Mouse (Mus musculus): ENCODE data around the gene Tm6sf1.

The Tm6sf1 gene

DNA sequence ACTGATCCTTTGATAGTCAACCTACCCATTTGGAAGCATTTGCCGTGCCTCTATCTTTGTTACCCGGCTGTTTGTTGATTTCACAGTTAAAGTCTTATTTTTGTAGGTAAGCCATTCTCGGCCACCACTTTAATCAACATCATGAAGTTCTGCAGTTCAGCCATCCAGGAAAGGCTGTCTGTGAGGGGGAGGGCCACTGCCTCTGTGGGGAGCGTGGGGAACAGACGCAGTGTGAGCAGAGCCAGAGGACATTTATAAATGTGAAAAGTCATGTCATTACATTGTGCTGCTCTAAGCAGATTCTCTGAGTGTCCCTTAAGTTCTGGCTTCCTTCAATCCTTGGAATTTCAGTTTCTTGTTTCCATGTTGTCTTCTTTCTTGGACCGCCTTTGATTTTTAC lies 8.6 kb upstream of the Tm6sf1 start:
- in situ Hi-C loops (cut with MboI, MseI) = no loop called here

DNA sequence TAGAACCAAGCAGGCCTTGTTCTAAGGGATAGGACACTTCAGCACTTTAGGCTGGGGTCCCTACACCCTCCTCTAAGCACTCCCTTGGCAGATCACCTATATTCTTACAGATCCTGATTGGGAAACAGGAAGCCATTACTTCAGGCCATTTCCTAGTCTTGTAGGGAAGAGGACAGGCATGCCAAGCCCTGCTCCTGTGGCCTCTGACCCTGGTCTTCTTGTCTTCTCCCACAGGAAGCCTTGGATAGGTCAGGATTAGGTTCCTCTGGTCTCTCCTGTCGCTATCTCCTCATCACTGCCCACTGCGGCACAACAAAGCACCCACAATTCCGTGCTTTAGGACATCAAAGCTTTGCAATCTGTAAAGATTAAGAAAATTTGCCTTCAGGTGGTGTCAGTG lies 7.1 kb upstream of the Tm6sf1 start:
- in situ Hi-C loops (cut with MboI, MseI) = no loop called here

DNA sequence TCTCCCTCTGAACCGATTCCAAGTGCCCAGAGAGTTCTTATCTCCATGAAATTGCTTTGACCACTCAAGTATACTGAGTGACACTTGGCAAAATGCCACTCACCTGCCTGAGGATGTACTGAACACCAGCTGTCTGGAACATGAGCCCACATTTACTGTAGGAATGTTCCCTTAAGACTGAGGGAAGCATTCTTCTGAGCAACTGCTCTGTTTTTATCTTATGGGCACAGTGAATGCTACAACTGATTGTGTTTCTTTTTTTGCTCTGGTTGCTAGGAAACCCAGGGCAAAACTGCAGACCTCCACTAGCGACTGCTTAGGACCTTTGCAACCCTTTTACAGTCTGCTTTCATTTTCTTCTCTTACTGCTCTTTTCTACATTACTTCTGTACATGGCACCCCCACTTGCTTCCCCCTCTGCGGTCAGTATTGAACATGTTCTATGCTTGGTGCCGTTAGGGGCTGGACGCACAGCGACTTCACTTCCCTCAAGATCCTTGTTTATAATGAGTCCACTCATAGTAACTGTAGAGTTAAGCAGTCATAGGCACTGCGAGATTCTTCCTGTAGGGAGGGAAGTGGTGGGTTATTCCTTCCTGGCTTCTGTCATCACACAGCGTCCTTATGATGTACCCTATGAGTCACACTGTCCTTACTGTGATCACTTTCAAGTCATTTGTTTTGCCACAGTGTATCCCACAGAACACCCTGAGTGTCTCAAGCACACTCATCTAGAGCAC lies 4.1 kb upstream of the Tm6sf1 start:
- in situ Hi-C loops (cut with MboI, MseI) = no loop called here

DNA sequence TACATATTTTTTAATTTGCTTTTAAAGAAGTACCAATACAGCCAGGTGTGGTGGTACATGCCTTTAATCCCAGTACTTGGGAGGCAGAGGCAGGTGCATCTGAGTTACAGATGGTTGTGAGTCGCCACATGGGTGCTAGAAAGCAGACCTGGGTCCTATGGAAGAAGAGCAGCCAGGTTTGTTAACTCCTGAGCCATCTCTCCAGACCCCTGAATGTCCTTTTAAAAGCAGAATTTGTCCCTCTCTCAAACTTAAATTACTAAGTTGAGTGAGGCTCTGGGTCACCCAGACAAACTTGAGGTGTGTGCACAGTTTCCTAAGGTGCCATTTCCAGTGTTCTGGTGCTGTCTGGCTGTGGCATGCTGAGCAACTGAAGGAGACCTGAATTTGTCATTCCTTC lies 3.1 kb upstream of the Tm6sf1 start, which contains the start of gene Gm10160:
Gene Gm10160, minus strand, starts transcription at position 101 of the 400 bp plus-strand sequence.
- in situ Hi-C loops (cut with MboI, MseI) = no loop called here

DNA sequence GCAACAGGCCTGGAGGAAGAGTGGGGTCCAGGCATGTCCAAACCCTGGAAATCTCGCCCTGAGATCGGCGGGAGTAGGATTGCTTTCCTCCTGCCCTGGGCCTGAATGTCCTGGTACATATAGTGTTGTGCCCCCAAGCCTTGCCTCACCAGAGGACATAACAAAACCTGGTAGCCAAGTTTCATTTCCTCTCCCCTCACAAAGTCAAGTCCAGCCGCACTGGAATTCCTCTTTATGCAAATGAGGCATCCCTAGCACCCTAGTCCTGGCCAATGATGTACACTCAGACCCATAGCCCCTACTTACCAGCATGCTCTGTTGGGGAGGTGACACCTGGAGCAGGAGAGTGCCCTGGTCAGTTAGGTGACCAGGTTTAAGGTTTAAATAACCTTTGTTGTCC lies 2.6 kb upstream of the Tm6sf1 start:
- in situ Hi-C loops (cut with MboI, MseI) = no loop called here

DNA sequence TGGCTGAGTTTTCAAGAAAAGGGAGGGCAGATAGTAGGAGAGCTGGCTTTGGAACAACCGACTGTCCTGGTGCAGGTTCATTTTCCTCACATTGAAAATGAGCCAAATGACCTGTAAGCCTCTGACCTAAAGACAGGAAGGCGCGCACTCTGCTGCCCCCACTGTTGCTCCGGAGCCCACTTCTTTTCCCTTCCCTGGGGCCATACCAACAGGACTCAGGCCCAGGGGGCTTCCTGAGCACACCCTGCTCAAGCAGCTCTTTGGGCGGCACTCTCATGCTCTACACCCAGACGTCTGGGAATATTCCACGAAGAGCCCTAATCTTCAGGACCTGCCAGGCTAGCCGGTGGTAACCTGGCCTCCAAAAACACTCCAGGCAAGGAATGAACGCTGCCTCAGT lies 565 bp upstream of the Tm6sf1 start:
- in situ Hi-C loops (cut with MboI, MseI) = no loop called here

DNA sequence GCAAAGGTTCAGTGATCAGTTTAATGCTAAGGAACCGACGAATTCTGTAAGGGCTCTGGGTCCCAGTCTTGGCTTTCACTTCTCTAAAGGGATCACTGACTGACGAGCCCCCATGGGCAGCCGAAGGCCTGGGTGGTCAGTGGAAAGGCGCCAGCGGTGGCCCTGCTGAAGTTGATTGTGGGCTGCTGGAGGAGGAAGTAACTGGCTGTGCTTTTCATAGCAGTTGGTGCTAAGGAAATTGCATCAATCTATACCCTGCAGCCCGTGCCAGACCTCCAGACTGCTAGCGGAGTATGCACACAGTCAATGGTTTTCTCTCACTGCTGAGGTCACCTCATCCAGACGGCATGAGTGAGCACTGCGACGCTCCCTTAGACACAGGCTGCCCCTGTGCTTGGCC lies 1.3 kb downstream of the Tm6sf1 start:
- in situ Hi-C loops (cut with MboI, MseI) = no loop called here

DNA sequence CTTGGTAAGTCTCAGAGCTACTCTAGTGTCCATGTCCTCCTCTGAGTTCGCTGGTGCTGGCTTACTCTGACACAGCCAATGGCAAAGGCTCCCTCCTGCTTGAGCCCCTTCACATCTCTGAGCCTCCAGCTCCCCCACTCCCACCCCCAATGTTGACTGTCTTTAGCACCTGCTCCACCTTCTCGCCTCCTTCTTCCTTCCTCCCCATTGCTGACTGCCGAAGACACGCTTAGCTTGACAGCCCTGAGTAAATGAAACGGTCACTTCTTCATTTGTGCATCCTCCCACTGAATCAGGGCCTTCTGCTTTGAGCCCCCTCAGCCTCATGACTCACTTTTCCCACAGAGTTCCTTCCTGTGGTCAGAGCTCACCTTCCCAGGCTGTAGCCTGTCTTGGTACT lies 2.2 kb downstream of the Tm6sf1 start:
- in situ Hi-C loops (cut with MboI, MseI) = no loop called here

DNA sequence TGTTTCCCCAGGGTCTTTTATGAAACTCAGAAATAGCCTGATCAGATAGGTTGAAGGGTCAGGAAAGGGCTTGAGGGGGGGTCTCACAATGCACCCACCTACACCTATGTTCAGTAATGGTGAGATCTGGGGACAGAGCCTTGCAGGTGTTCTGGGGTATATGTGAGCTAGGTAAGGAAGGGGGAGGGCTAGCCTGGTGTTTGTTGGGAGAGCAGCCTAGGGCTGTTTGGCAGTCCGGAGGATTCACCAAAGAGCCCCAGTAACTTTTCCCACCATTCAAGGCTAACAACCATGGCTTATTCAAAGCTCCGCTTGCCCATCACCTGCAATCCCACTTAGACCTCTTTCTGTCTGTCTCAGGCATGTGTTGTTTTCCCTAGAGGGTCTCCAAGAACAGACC lies 2.7 kb downstream of the Tm6sf1 start:
- in situ Hi-C loops (cut with MboI, MseI) = no loop called here

DNA sequence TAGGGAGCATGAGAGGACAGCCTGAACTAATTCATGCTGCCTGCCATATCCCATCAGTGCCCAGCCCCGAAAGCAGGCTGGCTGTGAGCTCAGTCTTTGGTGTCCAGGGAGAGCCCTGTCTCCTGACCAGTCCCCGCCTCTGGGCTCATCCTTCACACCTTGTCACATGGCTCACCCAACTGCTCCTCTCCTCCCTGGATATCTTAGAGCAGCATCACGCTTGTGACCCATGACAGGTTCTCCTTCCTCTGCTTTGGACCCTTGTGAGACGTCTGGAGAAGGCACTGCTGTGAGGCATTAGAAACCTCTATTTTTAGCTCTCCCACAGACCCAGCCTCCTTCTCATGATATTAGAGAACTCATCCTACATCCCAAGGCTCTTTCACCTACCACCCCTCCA lies 3.1 kb downstream of the Tm6sf1 start:
- in situ Hi-C loops (cut with MboI, MseI) = no loop called here

DNA sequence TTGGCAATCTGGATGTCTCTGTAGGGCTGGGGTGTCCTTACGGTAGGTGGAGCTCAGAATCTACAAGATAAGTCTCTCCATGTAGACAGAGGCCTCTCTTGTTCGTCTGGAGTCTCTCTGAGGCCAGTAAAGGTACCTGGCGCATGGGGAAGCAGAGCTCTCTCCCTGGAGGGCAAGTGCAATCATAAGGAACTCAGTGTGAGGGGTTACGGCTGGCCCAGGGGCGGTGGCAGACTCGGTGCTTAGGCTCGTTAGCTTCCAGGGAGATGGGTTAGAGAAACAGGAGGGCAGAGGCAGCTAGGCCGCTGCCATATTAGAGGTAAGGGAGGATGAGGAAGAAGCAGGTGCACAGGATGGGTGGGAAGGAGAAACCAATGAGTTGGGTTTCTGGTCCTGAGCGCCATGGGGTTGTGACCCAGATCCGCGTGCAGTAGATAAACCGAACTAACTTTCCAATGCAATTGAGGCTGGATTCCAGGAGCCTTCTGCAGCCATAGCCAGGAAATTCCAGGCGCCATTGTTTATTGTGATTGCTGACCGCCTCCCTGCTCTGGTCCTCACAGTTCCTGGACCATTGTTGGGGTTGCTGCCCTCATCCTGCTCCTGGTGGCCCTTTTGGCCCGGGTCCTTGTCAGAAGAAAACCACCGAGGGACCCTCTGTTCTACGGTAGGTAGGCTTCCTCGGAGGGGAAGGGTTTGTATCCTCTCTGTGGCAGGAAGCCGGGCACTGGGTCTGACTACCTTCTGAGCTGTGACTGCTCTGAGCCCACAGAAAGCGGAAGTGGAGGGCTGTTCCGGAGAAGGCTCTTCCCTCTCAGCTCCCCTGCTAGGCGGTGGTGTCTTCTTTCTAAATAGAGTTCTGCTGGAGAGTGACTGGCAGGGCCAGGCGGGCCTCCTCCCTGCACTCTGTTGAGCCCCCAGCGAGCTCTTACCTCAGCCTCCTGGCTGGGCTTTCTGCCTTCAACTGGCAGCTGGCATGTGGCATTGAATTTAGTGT lies 4.1 kb downstream of the Tm6sf1 start:
- in situ Hi-C loops (cut with MboI, MseI) = no loop called here

DNA sequence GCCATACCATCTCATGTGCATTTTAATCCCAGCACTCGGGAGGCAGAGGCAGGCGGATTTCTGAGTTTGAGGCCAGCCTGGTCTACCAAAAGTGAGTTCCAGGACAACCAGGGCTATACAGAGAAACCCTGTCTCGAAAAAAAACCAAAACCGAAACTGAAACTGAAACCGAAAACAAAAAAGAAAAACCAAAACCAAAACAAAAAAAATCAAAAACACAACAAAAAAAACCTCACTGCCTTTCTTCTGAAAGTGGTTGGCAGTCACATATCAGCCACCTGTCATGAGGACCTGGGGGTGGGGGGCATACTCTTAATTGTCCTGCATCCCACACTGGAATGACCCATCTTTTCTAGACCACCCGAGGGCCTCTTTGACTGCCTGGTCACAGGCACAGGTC lies 5.8 kb downstream of the Tm6sf1 start:
- in situ Hi-C loops (cut with MboI, MseI) = no loop called here

DNA sequence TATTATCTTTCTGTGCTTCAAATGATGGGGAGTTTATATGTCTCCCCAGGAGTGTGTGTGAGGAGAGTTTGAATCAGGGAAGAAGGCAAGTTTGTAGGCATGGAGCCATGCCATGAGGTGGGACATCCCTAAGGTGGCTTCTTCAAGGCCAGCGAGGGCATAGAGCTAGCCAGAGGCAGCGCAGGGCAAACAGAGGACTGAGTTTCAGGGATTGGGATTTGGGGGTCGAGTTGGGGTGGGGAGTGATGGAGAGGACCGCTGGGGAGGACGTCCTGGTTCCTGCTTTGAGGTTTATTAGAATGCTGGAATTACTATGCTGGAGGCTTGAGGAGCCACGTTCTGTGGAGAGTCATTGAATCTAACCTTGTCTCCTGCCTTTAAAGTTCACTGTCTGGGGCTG lies 7.1 kb downstream of the Tm6sf1 start:
- in situ Hi-C loops (cut with MboI, MseI) = no loop called here

DNA sequence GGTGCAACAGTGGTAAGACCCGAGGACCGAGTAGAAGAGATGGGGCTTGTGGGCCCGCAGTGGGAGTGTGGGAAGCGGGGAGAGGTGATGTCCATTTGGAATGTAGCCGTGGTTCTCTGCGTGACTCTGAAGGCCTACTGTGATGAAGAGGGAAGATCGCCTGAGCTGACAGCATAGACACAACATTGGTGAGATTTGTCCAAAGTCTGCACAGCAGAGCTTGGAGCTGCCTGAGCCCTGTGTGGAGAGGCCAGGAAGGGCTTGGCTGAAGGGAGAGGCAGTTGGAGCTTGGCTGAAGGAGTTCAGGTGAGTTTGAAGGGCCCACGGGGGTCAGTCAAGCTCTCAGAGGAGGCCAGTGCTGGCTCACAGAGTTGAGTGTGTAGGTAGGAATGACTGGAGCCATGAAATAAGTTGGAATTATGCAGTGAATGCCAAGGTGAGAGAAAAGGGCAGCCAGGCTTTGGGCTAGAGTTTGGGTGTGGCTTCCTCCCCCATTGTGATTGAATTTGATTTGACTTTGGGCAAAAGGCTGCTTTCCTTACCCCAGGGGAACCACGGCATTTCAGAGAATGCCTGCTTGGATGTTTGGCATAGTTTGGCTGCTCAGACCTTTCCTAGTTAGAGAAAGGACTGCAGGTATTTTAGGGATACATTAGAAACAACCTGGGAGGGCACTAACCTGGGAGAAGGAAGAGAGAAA lies 8.6 kb downstream of the Tm6sf1 start:
- in situ Hi-C loops (cut with MboI, MseI) = no loop called here

DNA sequence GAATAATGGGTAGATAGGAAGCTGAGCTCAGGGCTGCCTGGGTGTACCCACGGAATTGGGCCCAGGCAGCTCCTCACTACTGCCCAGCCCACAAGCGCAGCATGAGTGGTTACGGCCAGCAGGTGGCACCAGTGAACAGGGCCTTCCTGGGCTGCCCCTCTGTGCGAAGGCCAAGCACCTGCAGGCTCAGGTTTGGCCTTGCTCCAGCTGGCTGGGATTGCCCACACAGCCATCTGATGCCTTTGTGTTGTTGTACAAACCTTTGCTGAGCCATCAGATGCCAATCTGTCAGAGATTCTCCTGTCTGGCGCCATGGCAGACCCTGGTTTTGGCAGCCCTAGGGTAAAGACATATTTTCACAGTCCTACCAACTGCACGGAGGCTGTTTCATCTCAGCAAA lies 9.4 kb downstream of the Tm6sf1 start:
- in situ Hi-C loops (cut with MboI, MseI) = no loop called here

DNA sequence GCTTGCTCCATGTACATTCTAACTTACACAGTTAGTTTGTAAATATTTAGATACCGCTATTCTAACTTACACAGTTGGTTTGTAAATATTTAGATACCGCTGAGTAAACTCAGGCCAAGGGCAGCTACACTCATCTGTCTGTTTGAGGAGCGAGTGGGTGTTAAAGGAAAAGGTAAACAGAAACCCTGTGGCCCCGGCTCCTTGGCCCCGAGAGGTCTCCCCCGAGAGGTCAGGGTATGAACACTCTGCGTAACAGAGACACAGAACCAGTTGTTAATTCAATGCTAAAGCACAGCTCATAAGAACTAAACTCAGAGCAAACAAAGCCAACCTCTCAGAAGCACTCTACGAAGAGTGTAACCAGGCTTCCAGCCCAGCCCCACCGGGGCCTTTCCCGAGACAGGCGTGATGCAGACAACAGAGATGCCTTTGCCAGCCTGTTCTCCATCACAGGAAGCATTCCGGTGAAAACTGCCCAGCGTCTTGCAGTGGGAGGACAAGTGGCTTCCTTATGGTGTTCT lies 13.8 kb downstream of the Tm6sf1 start:
- in situ Hi-C loops (cut with MboI, MseI) = no loop called here

DNA sequence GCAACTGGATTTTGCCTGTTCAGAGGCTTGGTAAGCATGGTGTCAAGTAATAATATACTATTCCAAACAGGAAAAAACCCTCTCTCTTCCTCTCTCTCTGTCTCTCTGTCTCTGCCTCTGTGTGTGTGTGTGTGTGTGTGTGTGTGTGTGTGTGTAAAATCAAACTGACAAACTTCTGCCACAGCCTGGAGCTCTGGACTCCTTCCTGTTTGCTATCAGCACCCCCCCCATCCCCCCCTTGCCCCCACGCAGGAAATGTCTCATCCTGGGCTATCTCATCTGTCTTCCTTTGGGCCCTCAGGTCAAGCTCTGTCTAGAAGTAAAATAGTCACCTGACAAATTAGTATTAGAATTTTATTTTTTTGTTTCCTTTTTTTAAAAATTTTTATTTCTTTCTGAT lies 15.0 kb downstream of the Tm6sf1 start:
- in situ Hi-C loops (cut with MboI, MseI) = no loop called here

DNA sequence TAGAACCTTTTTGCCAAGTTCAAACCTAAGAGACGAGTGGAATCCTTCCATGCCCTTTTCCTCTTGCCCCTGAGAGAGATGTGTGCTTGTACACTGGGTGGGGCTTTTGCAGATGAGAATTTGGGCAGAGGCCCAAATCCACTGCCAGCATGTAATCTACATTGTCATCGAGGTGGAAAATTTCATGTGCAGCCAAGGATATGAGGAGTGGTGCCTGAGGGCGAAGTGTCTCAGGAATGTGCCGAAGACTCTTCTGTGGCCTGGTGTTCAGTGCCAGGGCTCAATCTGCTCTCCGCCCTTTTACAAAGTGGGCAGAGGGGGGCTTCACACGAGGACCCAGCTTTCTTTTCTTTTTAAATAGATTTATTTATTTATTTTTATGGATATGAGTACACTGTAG lies 15.8 kb downstream of the Tm6sf1 start:
- in situ Hi-C loops (cut with MboI, MseI) = no loop called here

DNA sequence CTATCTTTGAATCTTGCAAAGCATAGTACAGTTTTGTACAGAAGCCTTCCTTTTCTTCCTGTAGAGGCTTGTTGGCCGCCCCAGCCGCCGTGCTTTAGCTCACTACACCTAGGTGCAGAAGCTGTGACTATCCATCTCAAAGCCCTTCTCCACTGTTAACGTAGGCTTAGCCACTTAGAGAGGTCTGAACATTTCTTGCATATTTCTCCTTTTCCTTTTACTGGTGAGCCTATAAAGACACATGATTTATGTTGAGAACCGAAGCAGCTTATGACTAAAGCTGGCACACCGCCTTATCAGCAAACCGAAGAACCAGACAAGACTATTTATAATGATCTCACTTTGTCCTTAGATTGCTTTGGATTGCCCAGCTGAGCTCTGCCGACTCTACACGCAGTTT lies 16.6 kb downstream of the Tm6sf1 start:
- in situ Hi-C loops (cut with MboI, MseI) = no loop called here

DNA sequence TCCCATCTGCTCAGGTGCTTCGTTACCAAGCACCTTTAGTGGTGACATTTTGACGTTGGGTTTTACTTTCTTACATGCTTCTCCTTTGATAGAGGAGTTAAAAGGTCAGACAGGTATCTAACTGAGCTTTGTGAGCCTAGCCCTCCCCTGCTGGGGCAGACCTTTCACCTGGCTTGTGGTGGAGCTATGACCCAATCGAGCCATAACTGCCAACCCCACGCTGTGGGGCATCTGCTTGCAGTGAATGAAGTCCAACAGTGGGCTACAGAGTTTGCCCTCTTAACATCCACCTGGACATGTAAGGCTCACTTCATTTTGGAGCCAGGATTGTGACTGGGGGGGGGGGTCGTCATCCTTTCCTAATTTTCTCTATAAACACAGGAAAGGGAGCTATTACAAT lies 21.5 kb downstream of the Tm6sf1 start:
- in situ Hi-C loops (cut with MboI, MseI) = no loop called here

DNA sequence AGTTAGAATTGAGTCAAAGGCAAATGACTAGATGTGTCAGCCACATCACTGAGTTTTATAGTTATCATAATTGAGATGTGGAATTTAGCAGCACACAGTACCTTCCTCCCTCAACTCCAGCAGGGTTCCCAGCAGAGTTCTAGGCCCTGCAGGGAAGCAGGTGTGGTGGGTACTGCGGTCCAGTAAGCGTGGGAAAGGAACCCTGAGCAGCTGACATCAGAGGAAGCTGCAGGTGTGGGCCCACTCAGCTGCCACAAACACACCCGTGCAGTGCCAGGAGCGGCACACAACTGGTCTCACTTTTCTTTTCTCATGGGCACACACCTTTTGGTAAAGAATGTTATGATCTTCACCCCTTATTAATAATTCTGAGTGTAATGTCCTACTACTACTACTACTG lies 22.0 kb downstream of the Tm6sf1 start:
- in situ Hi-C loops (cut with MboI, MseI) = no loop called here

DNA sequence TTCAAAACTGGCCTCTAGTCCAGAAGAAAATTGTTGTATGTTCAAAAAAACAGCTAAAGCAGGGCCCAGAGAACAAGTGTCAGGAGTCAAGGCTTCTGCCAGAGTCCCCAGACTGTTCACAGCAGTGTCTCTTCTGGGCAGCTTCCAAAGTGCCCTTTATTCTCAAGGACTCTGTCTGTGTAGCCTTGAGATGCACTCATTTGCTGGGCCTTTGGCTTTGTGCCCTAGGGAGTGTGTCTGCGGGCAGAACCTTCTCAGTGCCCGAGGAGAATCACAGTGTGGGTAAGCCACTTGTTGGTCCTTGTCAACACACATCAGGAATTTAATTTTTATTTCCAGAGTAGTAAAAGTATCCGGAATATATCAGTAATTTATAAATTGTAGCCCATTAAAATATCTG lies 22.8 kb downstream of the Tm6sf1 start:
- in situ Hi-C loops (cut with MboI, MseI) = no loop called here
